In genomic region chr5:107355801-107356200, GRCm38 (mm10) we compare ENCODE assay signal across 10 mouse cellular contexts. TPM values are rescaled to one million over a fixed set of nuclear protein-coding genes. Genes with fewer than 3 reads are reported as not detected.
DNase-seq lines count a peak whose midpoint lies in the region; ATAC-seq and TF ChIP-seq lines count a peak whose summit lies in the region.
"Had no signal": no experiment of that assay in that cellular context is flagged by ENCODE, and none has a peak within 500 bp of the region (broad histone marks: within the 10 kb centered on the region; RNA-seq: fewer than 3 reads in every experiment).

No protein-coding gene starts in this region.

- no peak overlapping the region for H3K27ac ChIP-seq in hindbrain, postnatal 0 days
- H3K27ac ChIP-seq: embryonic facial prominence, embryonic 13.5 days; limb, embryonic 15.5 days had no signal

- H3K4me2 ChIP-seq in hindbrain, postnatal 0 days (ENCODE audit: low read depth, low read length): no peak overlapping the region
- H3K4me2 ChIP-seq: embryonic facial prominence, embryonic 13.5 days; limb, embryonic 15.5 days had no signal

- no peaks in the 10 kb centered on the region for H3K27me3 ChIP-seq in hindbrain, postnatal 0 days (ENCODE audit: insufficient read depth, low read length)
- H3K27me3 ChIP-seq: embryonic facial prominence, embryonic 13.5 days; limb, embryonic 15.5 days had no signal

- TF ChIP-seq POLR2A in lung, adult 2 months (IDR thresholded peaks at IDR 0.05; ENCODE audit: borderline replicate concordance, extremely low read depth, low read depth, low read length): no peak

- H3K9me3 ChIP-seq in hindbrain, postnatal 0 days (ENCODE audit: low read length): no peaks in the 10 kb centered on the region
- H3K9me3 ChIP-seq: embryonic facial prominence, embryonic 13.5 days; limb, embryonic 15.5 days had no signal

- TF ChIP-seq CTCF in lung, adult 2 months (IDR thresholded peaks at IDR 0.05; ENCODE audit: insufficient read depth, low read length): no peak
- TF ChIP-seq CTCF in hindbrain, postnatal 0 days (IDR thresholded peaks at IDR 0.05; ENCODE audit: low read depth): no peak

- peak; percentile 12 to 25 for DNase-seq in lung, adult 18-20 months
- DNase-seq in lung, adult 2 months: no peak
- peak; percentile 33 for DNase-seq in gastrocnemius, postnatal 10 days
- DNase-seq in lung, postnatal 14 days: peak; percentile 11
- DNase-seq in hindbrain, postnatal 0 days (ENCODE audit: low spot score): no peak
- no peak for DNase-seq in right cerebral cortex, postnatal 36 days (ENCODE audit: low spot score in 2 of 2)

- H3K4me1 ChIP-seq in lung, adult 2 months (ENCODE audit: control insufficient read depth, insufficient read depth, low read length): no peaks in the 10 kb centered on the region
- no peaks in the 10 kb centered on the region for H3K4me1 ChIP-seq in hindbrain, postnatal 0 days (ENCODE audit: insufficient read depth, low read length)
- H3K4me1 ChIP-seq: embryonic facial prominence, embryonic 13.5 days had no signal

- no peak overlapping the region for H3K4me3 ChIP-seq in lung, adult 2 months (replicated peaks; ENCODE audit: extremely low read depth, low read depth, low read length)
- H3K4me3 ChIP-seq in hindbrain, postnatal 0 days (ENCODE audit: low read length): no peak overlapping the region
- H3K4me3 ChIP-seq: embryonic facial prominence, embryonic 13.5 days; limb, embryonic 15.5 days had no signal

- no peak for ATAC-seq in megakaryocyte, adult 5-6 weeks (ENCODE audit: poor library complexity, severe bottlenecking)
- no peak for ATAC-seq in hindbrain, postnatal 0 days

- WGBS in lung, adult 2 months: 27% methylated on average over 1 of the region's 1 CpGs
- WGBS in hindbrain, postnatal 0 days: 57% methylated on average over 1 of the region's 1 CpGs

- H3K36me3 ChIP-seq in hindbrain, postnatal 0 days (ENCODE audit: insufficient read depth, low read length): no peaks in the 10 kb centered on the region
- H3K36me3 ChIP-seq: embryonic facial prominence, embryonic 13.5 days; limb, embryonic 15.5 days had no signal

- no peak overlapping the region for H3K9ac ChIP-seq in hindbrain, postnatal 0 days (replicated peaks; ENCODE audit: low read length)
- H3K9ac ChIP-seq: embryonic facial prominence, embryonic 13.5 days; limb, embryonic 15.5 days had no signal

RNA-seq across cellular contexts. Expression of gene Brdt, which starts 24.8 kb away (rescaled TPM):
- polyA plus RNA-seq in lung, adult 2 months (2012; rRNA removed): 0.71 and 1.1 TPM in 2 replicates
- 1 to 10 TPM; 4.3 to 4.4 TPM for total RNA-seq in gastrocnemius, postnatal 10 days (2021)
- total RNA-seq in megakaryocyte, adult 5-6 weeks (2015): 0.25 and 0.41 TPM in 2 replicates
- total RNA-seq in megakaryocyte, adult 5-6 weeks (2017): not detected in 2 replicates
- 4.8 and 5.1 TPM in 2 replicates for total RNA-seq in hindbrain, postnatal 0 days (2014; rRNA removed)
- polyA plus RNA-seq in hindbrain, postnatal 0 days (2015; fragmentation: Nextera tagmentation; extraction: Ambion mirVana): 3.8 and 4.7 TPM in 2 replicates

RNA-seq across cellular contexts. Expression of gene Ephx4, which starts 46.7 kb away (rescaled TPM):
- 1.9 and 2.0 TPM in 2 replicates for polyA plus RNA-seq in lung, adult 2 months (2012; rRNA removed)
- total RNA-seq in gastrocnemius, postnatal 10 days (2021): 1 to 10 TPM; 3.1 to 3.5 TPM
- not detected in 2 replicates for total RNA-seq in megakaryocyte, adult 5-6 weeks (2015)
- total RNA-seq in megakaryocyte, adult 5-6 weeks (2017): not detected in 2 replicates
- 1.8 and 8.1 TPM in 2 replicates for total RNA-seq in hindbrain, postnatal 0 days (2014; rRNA removed)
- polyA plus RNA-seq in hindbrain, postnatal 0 days (2015; fragmentation: Nextera tagmentation; extraction: Ambion mirVana): 5.5 and 5.9 TPM in 2 replicates
- total RNA-seq: megakaryocyte-erythroid progenitor cell, adult 5-6 weeks had no signal

Comparison
In these comparisons a context has a peak if more than half of its experiments do, and no peak if none do; other contexts are left out.
1. DNase-seq: peak in lung, adult 18-20 months (2 of 2), gastrocnemius, postnatal 10 days (single experiment) and lung, postnatal 14 days (single experiment); none in lung, adult 2 months (single experiment), hindbrain, postnatal 0 days (single experiment) and right cerebral cortex, postnatal 36 days (0 of 2).